Mouse (Mus musculus) myocyte (in vitro differentiated cells): ENCODE measurements around the gene Hdac9.

Experiments
- CEBPB ChIP-seq: IDR thresholded peaks from 2 replicates; pipeline ENCODE4 v1.6.1; 2011; ENCODE audit warnings: mild to moderate bottlenecking, moderate library complexity; ENCODE audit not compliant: poor library complexity, insufficient read depth, severe bottlenecking
- E2F4 ChIP-seq: IDR thresholded peaks from one replicate; pipeline ENCODE4 v1.6.1; 2011; ENCODE audit warnings: mild to moderate bottlenecking, control low read depth, moderate library complexity; ENCODE audit not compliant: insufficient read depth
- MAX ChIP-seq: IDR thresholded peaks from one replicate; pipeline ENCODE4 v1.6.1; 2011; ENCODE audit warnings: low read depth, mild to moderate bottlenecking, control low read depth
- MYOD1 ChIP-seq, 3 experiments: IDR thresholded peaks; one replicate each; pipeline ENCODE4 v1.6.1; 2011; ENCODE audit warnings: control low read depth in 2 of 3, low read depth in 2 of 3, mild to moderate bottlenecking in 2 of 3, moderate library complexity in 1 of 3; ENCODE audit not compliant: insufficient read length in 2 of 3, control insufficient read depth in 1 of 3
- MYOG ChIP-seq, 3 experiments: IDR thresholded peaks; one replicate each; pipeline ENCODE4 v1.6.1; 2011; ENCODE audit warnings: control low read depth in 2 of 3, low read depth in 2 of 3, mild to moderate bottlenecking in 2 of 3; ENCODE audit not compliant: insufficient read length in 2 of 3, control insufficient read depth in 1 of 3, insufficient read depth in 1 of 3
- POLR2A ChIP-seq: IDR thresholded peaks from one replicate; pipeline ENCODE4 v1.6.1; 2011; ENCODE audit warnings: low read depth, mild to moderate bottlenecking, control low read depth, moderate library complexity; ENCODE audit not compliant: insufficient read length
- POLR2AphosphoS2 ChIP-seq: IDR thresholded peaks from one replicate; pipeline ENCODE4 v1.6.1; 2011; ENCODE audit warnings: low read depth, control low read depth; ENCODE audit not compliant: insufficient read length
- SRF ChIP-seq: IDR thresholded peaks from one replicate; pipeline ENCODE4 v1.6.1; 2011; ENCODE audit warnings: low read depth; ENCODE audit not compliant: control insufficient read depth, insufficient read length
- TCF12 ChIP-seq: IDR thresholded peaks from one replicate; pipeline ENCODE4 v1.6.1; 2011; ENCODE audit warnings: mild to moderate bottlenecking, control low read depth; ENCODE audit not compliant: poor library complexity, insufficient read depth, severe bottlenecking
- USF1 ChIP-seq: IDR thresholded peaks from one replicate; pipeline ENCODE4 v1.6.1; 2011; ENCODE audit warnings: low read depth, mild to moderate bottlenecking, control low read depth, moderate library complexity

DNA sequence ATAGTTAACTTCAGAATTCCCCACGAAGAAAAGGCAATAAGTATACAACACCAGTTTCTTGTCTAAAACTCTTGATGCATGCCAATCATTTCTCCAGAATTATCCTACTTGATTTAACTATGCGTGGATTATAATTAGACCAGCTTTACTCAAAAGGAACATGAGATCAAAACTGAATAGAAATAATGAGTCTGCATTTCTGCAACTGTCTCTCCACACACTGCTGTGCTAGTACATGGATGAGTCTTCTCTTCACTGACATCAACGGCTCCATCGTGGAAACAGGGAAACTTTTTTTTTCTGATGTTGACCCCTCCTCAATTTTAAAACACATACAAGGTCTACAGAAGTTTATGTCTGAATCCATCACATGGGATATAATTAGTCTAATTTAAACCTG, 334.4 kb downstream of the Hdac9 start:
- TF ChIP-seq POLR2A (no peak), POLR2AphosphoS2 (no peak), MYOD1 (IDR thresholded peaks at IDR 0.05; ENCODE audit: control insufficient read depth in 1 of 3, insufficient read length in 2 of 3, low read depth in 2 of 3) (no peak), MAX (no peak), MYOG (IDR thresholded peaks at IDR 0.05; ENCODE audit: control insufficient read depth in 1 of 3, insufficient read depth in 1 of 3, insufficient read length in 2 of 3, low read depth in 2 of 3) (no peak), USF1 (no peak), CEBPB (no peak), TCF12 (no peak), E2F4 (no peak), SRF (no peak)
